Mouse (Mus musculus): ENCODE measurements at regions not wholly inside any gene's neighbourhood (a gene's known extent, or its start where the extent isn't known, plus 50 kb on each side); places are given as distances from the start of the nearest gene placed in this dataset.

DNA sequence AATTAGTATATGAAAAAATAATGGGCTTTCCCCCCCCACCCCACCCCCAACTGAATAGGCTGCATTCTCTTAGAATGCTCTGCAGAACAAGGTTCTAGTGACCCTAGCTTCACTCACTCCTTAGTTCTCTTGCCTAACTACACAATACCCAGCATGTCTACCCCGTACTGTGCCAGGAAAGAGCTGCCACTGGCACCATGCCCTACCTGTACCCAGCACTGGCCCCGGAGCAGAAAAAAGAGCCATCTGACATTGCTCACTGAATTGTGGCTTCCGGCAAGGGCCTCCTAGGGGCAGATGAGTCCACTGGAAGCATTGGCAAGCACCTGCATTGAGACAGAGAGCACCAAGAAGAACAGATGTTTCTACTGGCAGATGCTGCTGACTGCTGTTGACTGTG lies 156.0 kb upstream of the Gpr101 start:
- Histone ChIP-seq H3K9ac (ENCODE audit: insufficient read depth, low read depth, low read length, poor library complexity, severe bottlenecking) (no peak overlapping the region), H3K4me3 (ENCODE audit: insufficient read depth in 1 of 2, low read depth in 1 of 2, low read length in 2 of 2, poor library complexity in 1 of 2, severe bottlenecking in 1 of 2) (no peak overlapping the region), H3K4me1 (ENCODE audit: control insufficient read depth in 2 of 2, insufficient read depth in 2 of 2, low read length in 2 of 2, poor library complexity in 1 of 2) (no peaks in the 10 kb centered on the region), H3K27ac (ENCODE audit: insufficient read depth, low read depth, low read length, poor library complexity, severe bottlenecking) (no peak overlapping the region), H3K9me3 (ENCODE audit: control insufficient read depth, insufficient read depth, low read depth, low read length) (no peaks in the 10 kb centered on the region), H3K36me3 (ENCODE audit: control insufficient read depth, insufficient read depth, low read length, poor library complexity, severe bottlenecking) (no peaks in the 10 kb centered on the region)
- no peak for DNase-seq (ENCODE audit: low read depth, low spot score)
- TF ChIP-seq MAFK (IDR thresholded peaks at IDR 0.05; ENCODE audit: insufficient read depth, low read depth, low read length) (no peak), ZNF384 (IDR thresholded peaks at IDR 0.05; ENCODE audit: low read depth, low read length) (no peak), CHD2 (IDR thresholded peaks at IDR 0.05; ENCODE audit: low read depth, low read length) (no peak), ZC3H11A (IDR thresholded peaks at IDR 0.05; ENCODE audit: borderline replicate concordance, low read depth, low read length) (no peak), HCFC1 (IDR thresholded peaks at IDR 0.05; ENCODE audit: borderline replicate concordance, insufficient read depth, low read length) (no peak)
- in situ Hi-C loops (cut with MboI; ENCODE audit: low sequenced_read_pairs in 2 of 2, unreplicated experiment in 2 of 2): no loop called here

DNA sequence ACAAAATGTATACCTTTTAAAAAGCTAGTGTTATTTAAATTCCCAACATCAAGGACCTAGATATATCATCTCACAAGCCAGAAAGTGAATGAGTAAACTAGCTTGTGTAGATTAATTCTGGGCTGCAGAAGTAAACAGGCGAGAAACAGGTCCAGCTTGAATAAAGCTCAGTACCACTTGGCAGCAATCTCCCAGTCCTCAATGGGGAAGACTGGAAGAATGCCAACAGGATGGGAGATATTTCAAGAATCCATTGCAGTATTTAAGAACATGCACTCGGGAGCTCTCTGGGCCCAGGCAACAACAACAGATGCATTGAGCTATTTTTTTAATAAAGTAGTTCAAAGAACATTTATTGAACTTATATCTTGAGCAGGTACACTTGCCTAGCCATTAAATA lies 152.5 kb upstream of the Gpr101 start:
- TF ChIP-seq ZC3H11A (IDR thresholded peaks at IDR 0.05; ENCODE audit: borderline replicate concordance, low read depth, low read length) (no peak), ZNF384 (IDR thresholded peaks at IDR 0.05; ENCODE audit: low read depth, low read length) (no peak), CHD2 (IDR thresholded peaks at IDR 0.05; ENCODE audit: low read depth, low read length) (no peak), HCFC1 (IDR thresholded peaks at IDR 0.05; ENCODE audit: borderline replicate concordance, insufficient read depth, low read length) (no peak), MAFK (IDR thresholded peaks at IDR 0.05; ENCODE audit: insufficient read depth, low read depth, low read length) (no peak)
- no peak overlapping the region for H3K27ac ChIP-seq (ENCODE audit: insufficient read depth, low read depth, low read length, poor library complexity, severe bottlenecking)
- in situ Hi-C loops (cut with MboI; ENCODE audit: low sequenced_read_pairs in 2 of 2, unreplicated experiment in 2 of 2): no loop called here
- H3K4me3 ChIP-seq (ENCODE audit: insufficient read depth in 1 of 2, low read depth in 1 of 2, low read length in 2 of 2, poor library complexity in 1 of 2, severe bottlenecking in 1 of 2): no peak overlapping the region
- no peaks in the 10 kb centered on the region for H3K4me1 ChIP-seq (ENCODE audit: control insufficient read depth in 2 of 2, insufficient read depth in 2 of 2, low read length in 2 of 2, poor library complexity in 1 of 2)
- DNase-seq (ENCODE audit: low read depth, low spot score): no peak
- no peaks in the 10 kb centered on the region for H3K36me3 ChIP-seq (ENCODE audit: control insufficient read depth, insufficient read depth, low read length, poor library complexity, severe bottlenecking)
- H3K9me3 ChIP-seq (ENCODE audit: control insufficient read depth, insufficient read depth, low read depth, low read length): no peaks in the 10 kb centered on the region
- H3K9ac ChIP-seq (ENCODE audit: insufficient read depth, low read depth, low read length, poor library complexity, severe bottlenecking): no peak overlapping the region

- Histone ChIP-seq H3K9me3 (ENCODE audit: control insufficient read depth, insufficient read depth, low read depth, low read length) (no peaks in the 10 kb centered on the region), H3K9ac (ENCODE audit: insufficient read depth, low read depth, low read length, poor library complexity, severe bottlenecking) (no peak overlapping the region), H3K4me1 (ENCODE audit: control insufficient read depth in 2 of 2, insufficient read depth in 2 of 2, low read length in 2 of 2, poor library complexity in 1 of 2) (no peaks in the 10 kb centered on the region), H3K4me3 (ENCODE audit: insufficient read depth in 1 of 2, low read depth in 1 of 2, low read length in 2 of 2, poor library complexity in 1 of 2, severe bottlenecking in 1 of 2) (no peak overlapping the region), H3K36me3 (ENCODE audit: control insufficient read depth, insufficient read depth, low read length, poor library complexity, severe bottlenecking) (no peaks in the 10 kb centered on the region), H3K27ac (ENCODE audit: insufficient read depth, low read depth, low read length, poor library complexity, severe bottlenecking) (no peak overlapping the region)
- TF ChIP-seq ZC3H11A (IDR thresholded peaks at IDR 0.05; ENCODE audit: borderline replicate concordance, low read depth, low read length): no peak
- no peak for TF ChIP-seq ZNF384 (IDR thresholded peaks at IDR 0.05; ENCODE audit: low read depth, low read length)
- no peak for TF ChIP-seq MAFK (IDR thresholded peaks at IDR 0.05; ENCODE audit: insufficient read depth, low read depth, low read length)
- TF ChIP-seq CHD2 (IDR thresholded peaks at IDR 0.05; ENCODE audit: low read depth, low read length): no peak
- TF ChIP-seq HCFC1 (IDR thresholded peaks at IDR 0.05; ENCODE audit: borderline replicate concordance, insufficient read depth, low read length): no peak
- in situ Hi-C loops (cut with MboI; ENCODE audit: low sequenced_read_pairs in 2 of 2, unreplicated experiment in 2 of 2): no loop called here
- DNase-seq (ENCODE audit: low read depth, low spot score): no peak
Observed at GRCm38 (mm10) chrX:57655483-57655882, 151.9 kb upstream of the Gpr101 start.
